Mouse (Mus musculus): Measurements from ENCODE around the gene Gm44511. TPM values are rescaled to one million over a fixed set of nuclear protein-coding genes. Genes with fewer than 3 reads are reported as not detected.
"Not testable (repeated sequence)": the region's sequence is repeated elsewhere in the genome, so short reads cannot be mapped to it uniquely, and the experiment has no call there.

Gene Gm44511
- total RNA-seq, 1 experiment from 2014 or later: not detected

DNA sequence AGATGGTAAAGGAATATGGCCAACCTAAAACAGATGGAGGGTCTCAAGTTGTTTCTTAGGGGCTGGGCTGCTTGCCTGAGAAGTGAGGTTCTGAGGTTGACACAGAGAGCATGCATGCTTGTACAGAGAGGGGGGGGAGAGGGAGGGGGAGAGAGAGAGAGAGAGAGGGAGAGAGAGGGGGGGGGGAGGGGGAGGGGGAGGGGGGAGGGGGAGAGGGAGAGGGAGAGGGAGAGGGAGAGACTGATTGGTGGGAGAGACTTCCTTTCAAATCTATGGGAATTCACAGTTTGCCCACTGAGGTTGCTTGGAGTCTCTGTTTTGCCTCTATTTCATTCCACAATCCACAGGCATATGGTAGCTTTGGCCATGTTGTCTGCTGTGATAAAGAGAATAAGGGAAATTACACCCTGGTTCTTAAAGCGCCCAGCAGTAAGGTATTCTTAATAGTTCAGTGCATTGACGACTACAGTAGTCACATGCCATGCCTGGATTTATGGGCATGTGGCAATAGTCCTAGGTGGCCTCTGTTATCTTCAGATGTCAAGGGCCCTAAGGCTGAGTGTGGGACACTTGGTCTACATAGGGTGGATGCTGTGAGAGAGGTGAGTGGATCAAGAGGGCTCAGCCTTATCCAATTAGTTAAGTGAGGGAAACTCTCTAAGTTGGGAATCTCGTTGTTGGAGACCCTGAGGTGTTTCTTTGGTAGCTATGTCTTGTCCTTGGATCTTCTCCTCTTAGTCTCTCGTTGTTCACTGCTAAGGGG lies 15.4 kb upstream of the Gm44511 start:
- no peak for DNase-seq

DNA sequence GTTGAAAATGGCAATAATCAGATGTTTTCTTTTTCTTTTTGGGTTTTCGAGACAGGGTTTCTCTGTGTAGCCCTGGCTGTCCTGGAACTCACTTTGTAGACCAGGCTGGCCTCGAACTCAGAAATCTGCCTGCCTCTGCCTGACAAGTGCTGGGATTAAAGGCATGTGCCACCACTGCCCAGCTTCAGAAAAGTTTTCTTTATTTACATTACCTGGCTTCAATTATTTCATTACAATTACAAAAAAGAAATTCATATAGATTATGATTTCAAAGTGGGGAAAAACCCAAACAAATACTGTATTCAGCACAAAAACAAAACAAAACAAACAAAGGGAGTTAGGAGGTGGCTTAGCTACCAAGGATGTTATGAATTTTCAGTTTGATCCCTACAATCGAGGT lies 14.6 kb upstream of the Gm44511 start:
- not testable (repeated sequence) for DNase-seq

DNA sequence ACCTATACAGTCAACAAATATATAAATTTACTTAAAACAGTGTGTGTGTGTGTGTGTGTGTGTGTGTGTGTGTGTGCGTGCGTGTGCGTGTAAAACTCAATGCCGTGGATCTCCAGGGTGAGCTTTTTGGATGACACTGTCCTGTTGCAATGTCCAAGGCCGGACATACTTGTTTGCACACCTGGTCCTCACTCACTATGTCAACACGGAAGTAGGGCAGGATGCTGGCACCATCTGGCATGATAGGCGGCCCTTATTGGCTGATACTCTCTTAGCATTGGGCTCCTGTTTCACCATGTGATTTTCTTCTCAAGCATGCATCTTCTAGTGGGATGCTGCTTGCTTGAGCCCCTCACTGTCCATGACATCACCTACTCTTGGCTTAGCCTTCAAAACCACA lies 13.8 kb upstream of the Gm44511 start:
- no peak for DNase-seq

DNA sequence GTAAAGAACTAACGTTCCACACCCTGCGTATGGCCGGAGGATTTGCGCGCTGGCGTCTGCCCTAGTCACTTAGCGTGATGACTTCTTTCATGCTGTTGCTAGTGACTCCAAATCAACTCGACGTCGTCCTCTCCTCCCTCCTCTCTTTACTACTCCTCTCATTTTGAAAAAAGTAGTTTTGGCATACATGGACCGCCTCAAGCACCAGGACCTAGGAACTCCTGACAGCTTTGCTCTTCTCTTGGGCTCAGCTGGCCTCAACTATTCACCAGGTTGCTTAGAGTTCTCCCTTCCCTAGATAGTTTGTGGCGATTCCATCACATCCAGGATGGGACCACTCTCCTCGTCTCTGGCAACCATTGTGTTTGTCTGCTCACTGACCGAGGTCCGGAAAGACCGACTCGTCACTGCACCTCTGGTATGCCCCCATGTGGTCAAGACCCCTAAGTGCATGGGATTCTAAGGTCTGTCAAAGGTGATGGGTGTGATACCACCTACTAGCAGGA lies 13.2 kb upstream of the Gm44511 start:
- DNase-seq: peak; percentile 69

DNA sequence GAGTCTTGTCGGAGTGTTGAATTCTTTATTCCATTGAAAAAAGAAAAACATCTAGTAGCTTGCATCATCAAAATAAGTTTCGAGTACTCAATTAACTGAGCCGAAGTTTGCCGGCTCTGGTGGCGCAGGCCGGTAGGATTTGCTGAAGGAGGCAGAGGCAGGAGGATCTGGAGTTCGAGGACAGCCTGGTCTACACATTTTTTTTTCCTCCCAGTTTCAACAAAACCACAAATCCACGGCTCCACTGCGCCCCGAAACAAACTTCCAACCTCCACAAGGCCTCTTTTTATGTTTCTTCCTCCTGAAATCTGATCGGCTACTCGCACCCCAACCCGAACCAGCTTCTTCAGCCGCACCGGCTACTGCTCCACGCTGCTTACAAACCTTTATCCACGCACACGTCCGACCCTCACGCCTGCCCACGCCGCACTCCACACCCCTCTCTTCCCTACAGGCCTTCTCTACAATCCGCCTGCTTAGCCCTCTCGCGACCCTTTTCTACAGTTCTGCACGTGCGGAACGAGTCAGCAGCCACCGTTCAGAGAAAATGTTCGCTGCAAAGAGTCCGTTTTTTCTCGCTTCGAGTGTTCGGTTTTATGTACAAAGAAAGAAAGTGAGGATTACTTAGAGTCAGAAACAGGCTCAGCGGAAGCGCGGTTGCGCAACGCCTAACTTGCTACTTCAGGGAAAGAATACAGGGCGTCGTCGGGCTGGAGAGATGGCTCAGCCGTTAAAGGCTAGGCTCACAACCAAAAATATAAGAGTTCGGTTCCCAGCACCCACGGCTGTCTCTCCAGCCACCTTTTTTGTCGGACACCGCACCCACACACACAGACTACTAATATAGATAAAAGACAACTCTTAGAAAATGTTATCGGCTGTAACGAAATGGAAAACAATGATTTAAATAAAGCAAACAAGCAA lies 12.5 kb upstream of the Gm44511 start:
- DNase-seq: peak; percentile 77

DNA sequence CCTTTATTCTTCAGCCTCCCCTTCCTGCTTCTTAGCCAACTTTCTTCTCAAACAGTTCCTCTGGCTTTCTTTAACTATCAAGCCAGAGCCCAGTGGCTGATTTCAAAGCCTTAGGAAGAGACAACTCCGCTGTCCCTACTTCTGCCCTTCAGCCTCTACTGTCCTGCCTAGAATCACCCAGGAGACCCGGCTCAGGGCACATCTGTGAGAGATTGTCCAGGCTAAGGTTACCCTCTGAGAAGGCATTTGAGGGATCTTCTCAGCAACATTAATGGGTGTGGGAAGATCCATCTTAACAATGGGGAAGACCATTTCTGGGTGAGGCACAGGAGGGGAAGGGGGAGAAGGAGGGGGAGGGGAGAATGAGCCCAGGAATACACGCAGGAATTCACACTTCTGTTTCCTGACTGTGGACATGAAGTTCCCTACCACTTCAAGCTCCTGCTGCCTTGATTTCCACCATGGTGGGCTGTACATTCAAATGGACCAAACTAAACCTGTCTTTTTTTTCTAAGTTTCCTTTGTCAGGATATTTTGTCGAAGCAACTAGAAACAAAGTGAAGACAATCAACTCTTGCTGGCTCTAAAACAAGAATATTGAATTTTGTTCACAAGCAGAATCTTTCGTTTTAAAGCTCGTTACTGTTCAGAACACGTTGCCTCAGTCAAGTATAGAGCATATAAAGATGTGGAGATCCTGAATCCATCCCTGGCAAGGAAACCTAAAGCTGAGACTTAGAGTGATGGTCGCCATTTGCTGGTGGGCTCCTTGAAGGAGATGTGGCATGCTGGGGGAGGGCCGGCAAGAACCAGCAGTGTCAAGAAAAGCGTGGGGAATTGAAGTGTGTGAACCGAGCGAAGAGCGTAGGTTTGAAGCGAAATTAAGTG lies 11.6 kb upstream of the Gm44511 start:
- no peak for DNase-seq

DNA sequence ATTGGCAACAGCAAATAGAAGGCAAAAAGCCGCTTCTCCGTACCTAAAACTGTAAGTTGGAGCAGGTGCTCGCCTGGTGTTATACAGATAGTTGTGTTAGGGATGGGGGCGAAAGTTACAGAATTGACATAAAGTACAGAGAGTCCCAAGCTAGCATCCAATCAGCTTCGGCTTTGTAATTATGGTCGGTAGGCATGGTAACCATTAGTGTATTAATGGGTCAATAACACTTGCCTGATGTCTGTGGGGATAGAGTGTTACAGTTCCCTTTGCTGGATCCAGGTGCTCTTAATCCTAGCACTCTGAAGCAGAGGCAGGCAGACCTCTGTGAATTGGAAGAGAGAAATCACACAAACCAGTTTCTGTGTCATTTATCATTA lies 10.8 kb upstream of the Gm44511 start:
- DNase-seq: no peak

DNA sequence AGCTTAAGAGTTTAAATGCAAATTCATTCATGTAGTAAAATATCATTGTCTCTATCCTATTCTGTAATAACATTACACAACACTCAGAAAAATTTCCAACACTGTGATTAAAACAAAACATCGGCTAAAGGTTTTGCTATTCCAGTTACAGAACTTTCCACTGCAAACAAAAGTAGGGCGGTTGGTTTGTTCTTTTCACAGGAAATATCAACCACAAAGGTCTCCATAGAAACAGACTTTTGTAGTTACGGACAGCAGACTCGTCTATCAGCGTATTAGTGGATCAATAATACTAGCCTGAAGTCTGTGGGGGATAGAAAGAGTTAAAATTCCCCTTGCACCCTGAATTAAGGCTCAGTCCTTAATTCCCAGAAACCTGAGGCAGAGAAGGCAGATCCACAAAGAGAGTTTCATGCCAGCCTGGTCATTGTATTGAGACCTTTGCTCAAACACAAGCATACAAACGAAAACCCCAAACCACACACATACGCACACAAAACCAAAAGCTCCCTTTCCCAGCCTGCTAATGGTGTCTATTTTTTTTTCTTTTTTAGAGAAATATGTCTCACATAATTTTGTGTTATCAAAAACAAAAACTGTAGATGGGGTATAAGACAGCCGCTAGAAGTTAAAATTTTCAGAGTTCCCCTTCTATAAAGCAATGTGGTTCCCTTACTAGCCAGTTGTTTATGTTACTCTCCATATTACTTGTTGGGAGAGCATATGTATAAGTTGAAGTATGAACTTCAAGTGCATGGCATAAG lies 10.3 kb upstream of the Gm44511 start:
- DNase-seq: no peak

DNA sequence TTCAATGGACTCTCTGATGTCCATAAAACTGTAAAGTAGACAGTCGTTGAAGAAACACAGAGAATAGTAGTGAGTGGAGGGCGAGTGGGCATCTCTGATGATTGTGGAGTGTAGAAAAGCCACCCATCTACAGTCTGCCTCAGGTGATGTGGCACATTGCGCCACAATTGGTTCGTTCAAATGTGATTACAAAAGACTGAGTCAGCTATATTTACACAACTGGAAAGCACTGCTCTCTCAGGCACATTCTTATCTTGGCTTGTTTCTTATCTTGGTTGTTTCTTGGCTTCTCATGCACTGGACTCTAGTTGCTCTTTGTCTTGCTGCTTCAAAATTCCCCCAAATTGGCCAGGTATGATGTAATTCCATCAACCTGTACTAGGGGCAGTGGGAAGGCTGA lies 9.5 kb upstream of the Gm44511 start:
- no peak for DNase-seq

DNA sequence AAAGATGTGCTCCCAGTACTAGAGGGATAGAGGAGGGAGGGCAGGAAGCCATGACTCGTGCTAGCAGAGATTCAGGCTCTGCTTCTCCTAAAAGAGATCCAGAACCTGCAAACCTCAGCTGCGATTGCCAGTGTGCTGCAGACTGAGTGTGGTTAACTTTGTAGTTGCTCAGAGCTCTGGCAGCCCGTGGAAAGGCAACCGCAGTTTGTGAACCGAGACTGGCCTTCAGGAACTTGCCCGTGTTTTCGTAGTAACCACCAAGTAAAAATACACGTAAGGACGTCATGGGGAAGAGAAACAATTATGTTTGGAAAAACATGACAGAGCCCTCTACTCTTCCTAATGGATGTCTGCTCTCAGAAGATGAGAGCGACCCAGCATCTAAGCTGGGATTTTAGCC lies 6.9 kb upstream of the Gm44511 start:
- no peak for DNase-seq

DNA sequence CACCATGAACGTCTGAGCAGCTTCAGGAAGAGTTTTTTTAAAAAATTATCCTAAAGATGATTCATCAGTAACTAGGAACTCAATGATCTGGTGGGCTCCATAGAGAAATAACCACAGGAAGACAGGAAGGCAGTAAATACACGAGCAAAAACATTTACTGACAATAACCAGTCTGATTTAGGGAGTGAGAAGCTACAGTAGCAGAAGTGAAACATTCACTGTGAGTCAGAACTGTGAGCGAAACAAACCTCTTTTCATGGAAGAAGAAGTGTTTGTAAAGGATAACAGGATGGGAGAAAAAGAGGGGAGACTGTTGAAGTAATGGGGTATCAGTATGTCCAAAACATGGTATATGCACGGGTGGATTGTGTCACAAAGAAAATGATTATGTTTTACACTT lies 3.7 kb upstream of the Gm44511 start:
- no peak for DNase-seq

DNA sequence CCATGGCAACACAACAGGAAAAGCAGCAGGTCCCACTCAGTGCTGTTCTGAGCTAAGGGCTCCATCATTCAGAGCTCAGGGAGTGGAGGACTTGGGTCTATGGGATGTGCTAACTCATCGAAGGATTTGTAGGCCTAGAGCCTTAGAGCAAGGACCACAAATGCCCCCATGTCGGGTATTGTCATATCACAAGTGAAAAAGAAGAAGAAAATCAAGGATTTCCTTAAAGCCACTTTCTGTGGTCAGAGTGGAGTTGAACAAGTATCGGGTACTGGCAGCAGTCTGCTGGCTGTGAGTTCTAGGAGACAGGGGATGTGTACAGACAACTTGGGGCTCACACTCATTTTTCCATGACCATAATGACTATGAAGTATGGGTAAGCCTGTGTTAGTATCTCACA lies 666 bp upstream of the Gm44511 start:
- no peak for DNase-seq

DNA sequence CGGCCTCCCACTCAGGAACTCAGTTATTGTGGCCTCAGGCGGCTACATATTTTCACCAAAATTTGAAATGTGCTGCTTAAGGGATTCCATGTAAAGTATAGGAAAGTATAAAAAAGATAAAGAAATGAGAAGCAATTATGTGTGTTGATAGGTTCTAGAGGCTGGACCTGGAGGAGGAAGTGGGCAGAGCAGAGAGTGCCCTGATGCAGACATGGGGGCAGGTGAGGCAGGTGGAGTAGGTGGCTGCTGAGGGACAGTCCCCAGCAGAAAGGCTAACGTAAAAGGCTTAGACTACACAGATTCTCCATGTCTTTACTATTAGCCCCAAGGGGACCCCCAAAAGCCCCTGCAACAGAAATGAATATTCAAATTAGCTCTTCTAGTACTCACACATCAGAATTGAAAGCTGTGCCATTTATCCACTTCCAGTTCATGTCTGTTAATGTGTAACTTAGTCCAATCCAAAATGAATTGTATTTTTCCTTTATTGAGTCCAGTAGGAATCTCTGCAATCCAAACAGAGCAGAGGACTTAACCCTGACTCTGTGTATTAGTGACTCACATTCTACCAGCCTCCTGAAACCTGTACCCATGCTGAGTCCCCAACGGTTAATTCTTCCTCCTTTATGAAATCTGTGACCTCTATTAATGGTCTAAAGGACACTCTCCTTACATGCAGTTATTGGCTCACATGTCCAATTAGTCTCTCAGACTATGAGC lies 7.9 kb downstream of the Gm44511 start:
- no peak for DNase-seq

DNA sequence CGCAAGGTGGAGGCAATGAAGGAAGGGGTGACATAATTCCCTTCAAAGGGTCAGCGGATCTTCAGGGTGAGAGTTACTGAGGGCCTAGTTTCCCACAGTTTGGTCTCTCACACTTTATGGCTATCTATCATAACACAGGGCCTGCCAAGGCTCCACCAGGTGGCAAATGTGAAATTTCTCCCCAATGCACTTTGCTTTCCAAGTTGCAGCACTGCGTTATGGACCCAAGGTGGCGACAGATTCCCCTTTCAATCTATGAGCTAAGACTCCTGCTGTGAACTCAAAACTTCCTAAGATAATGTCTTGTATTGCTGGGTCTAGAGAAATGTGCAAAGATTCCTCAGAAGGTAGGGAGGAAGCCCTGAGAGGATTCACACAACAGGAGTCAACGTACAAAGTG lies 17.6 kb downstream of the Gm44511 start:
- DNase-seq: no peak

DNA sequence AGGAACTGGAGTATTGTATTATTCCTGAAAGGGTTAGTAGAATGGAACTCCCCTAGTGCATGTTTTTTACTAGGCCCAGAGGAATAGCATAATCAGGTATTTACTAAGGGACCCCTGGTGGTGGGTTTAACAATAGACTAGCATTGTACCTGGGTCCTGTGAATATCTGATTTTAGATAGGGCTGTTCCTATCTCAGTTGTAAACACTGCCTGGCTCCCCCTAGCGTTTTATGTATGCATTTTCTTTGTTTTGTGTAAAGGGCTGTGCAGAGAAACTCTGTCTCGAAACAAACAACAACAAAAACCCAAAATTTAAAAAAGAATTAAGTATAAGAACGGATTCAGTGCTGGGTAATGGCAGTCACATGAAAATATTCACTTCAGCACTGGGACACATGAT lies 19.1 kb downstream of the Gm44511 start:
- no peak for DNase-seq

DNA sequence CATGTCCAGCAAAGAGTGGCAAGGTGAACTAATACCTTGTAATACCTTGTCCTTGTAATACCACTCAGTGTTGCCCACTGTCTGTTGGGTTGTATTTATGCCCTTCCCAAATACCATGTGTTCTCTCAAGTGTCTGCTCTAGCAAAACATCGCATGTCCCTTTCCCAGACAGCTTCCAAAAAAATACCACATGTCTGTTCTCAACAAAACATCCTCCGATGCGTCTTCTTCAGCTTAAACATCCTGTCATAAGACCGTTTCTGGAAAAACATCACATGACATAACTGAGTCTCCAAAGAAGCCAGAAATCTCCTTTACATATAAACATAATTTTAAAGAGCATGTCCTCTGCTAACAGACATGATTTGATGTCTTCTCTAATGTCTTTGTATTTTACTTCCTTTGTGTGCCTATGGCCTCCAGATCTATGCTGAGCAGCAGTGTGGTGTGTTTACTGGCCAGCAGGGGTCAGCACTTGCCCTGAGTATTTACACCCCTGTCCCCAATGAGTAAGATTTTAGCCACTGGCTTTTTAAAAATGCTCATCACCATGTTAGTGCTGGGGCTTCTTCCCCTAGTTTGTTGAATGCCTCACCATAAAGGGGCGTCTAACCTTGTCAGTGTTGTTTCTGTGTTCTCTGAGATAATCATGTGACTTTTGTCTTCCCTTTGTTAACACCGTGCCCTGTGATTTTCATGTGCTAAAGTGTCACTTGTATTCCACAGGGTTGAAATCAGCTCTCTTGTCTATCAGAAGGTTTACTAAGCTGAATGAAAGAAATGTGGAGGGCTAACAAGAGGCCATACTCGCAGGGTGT lies 21.1 kb downstream of the Gm44511 start:
- peak; percentile 61 for DNase-seq

DNA sequence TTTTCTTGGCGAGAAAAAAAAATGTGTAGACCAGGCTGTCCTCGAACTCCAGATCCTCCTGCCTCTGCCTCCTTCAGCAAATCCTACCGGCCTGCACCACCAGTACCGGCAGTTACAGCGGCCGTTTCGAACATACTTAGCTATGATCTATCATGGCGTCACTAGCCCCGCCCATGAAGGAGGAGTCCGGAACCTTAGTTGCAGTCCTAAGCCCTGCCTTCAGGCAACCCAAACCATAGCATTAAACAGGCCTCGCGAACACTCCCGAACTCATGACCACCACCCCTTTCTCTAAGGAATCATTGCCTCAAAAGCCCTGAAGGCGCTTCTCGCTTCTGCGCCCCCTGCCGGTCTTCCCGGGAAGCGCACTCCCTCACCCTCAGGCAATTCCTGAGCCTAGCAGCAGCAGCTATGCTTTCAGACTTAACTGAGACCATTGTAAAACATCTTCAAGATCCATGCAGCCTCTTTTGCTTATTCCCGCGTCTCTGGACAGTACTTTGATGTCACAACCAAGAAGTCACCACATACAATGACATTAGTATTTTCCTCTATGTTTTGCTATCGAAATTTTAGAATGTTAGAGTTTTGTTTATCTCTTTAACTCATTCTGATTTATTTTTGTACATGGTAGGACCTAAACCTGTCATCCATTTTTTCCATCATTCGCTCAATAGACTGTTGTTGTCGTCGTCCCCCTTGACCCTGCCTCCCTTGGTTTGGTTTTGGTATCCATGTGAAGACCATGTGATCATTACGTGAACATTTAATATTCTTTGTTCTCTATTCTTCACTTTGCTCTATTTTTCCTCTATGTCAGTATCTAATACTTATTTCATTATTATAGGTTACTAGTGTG lies 22.9 kb downstream of the Gm44511 start:
- DNase-seq: peak; percentile 94

DNA sequence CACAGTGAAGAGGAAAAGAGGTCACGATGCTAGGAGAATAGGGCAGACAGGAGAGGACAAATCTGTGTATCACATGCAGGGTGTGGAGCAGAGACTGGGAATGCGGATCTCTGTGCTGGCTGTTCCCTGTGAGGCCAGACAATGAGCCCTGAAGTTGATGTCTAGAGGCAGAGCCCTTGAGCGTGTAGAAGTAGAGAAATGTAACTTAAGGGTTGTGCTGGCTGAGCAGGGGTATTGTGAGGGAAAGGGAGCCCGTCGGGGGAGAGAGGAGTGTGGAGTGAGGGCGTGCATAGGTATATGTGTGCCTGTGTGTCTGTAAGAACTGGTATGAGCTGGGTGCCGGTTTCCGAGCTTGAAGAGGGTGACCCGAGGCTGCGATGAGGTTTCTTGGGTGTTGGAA lies 23.6 kb downstream of the Gm44511 start:
- no peak for DNase-seq

DNA sequence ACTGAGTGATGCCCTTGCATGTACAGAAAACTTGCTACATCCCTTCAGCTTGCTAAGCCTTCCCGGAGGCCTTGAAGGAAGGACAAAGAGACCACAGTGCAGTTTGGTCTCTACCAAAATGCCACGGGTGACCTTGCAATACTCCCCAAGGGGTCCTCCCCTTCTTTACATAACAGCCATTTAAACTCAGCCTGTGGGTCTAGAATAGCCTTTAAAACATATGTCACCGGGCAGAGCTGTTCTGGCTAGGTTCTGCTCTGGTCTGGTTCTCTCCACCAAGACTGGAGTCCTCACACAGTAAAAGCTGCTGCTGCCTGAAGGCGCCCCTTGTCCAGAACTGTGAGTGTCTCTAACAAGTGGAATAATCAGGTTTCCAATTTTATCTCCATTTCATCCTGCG lies 25.4 kb downstream of the Gm44511 start:
- not testable (repeated sequence) for DNase-seq

Measured in adrenal gland, postnatal 25 days (tissue).